Mouse (Mus musculus) heart, adult 2 months (tissue): ENCODE results near the gene Sash1.

ENCODE experiments used
- CTCF ChIP-seq: fragments of 200-600 bp; IDR thresholded peaks from 2 replicates; pipeline ENCODE4 v1.8.1; 2022; ENCODE audit warnings: antibody characterized with exemption, mild to moderate bottlenecking, moderate library complexity
- EP300 ChIP-seq: fragments of 200-500 bp; IDR thresholded peaks from 2 replicates; pipeline ENCODE4 v1.6.1; 2011; ENCODE audit warnings: low read depth, low read length, control low read depth; ENCODE audit not compliant: insufficient read depth
- POLR2A ChIP-seq: fragments of 200-500 bp; IDR thresholded peaks from 2 replicates; pipeline ENCODE4 v1.6.1; 2011; ENCODE audit warnings: mild to moderate bottlenecking, low read depth, low read length, control low read depth; ENCODE audit not compliant: insufficient read depth

DNA sequence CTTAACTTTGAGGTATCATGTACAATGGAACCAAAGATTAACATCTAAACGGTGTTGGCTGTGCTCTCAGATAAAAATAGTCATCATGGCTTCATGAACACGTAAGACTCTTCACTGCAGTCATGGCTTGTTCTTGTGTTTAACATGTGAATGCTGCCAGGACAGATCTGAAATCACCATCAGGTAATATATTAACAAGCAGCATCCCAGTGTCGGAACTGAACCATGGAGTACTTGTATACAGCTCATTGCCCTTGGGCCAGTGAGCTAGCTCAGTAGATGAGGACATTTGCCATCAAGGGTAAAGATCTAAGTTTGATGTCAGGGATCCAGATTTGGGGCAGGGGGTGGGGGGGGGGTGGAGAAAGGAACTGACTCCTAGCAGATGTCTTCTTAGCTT is 41.0 kb upstream of the Sash1 start:
- no peak for TF ChIP-seq CTCF
- no peak for TF ChIP-seq POLR2A
- no peak for TF ChIP-seq EP300
